Mouse (Mus musculus): ENCODE results near the gene Oser1. TPM values are rescaled to one million over a fixed set of nuclear protein-coding genes. Genes with fewer than 3 reads are reported as not detected.
A peak's percentile ranks its signal among the peaks of the same experiment; 100 is the strongest.

Oser1 gene
- total and polyA plus RNA-seq, 3 experiments = 43.8 to 53.9 TPM; not detected in 1

- peak overlapping the region in 1 of 2 experiments; percentile 80; a peak in 1 of 4 replicates for H3K4me3 ChIP-seq (ENCODE audit: control insufficient read depth in 1 of 2, insufficient read depth in 1 of 2, low read depth in 2 of 2, low read length in 2 of 2)
- no peaks in the 10 kb centered on the region for H3K9me3 ChIP-seq (replicated peaks; ENCODE audit: insufficient read depth, low read length)
- H3K36me3 ChIP-seq (ENCODE audit: control insufficient read depth in 1 of 2, insufficient read depth in 2 of 2, low read length in 2 of 2) = peaks cover 0 to 5% of the 10 kb centered on the region in 2 experiments; a peak in 1 of 4 replicates
- H3K27ac ChIP-seq (ENCODE audit: control insufficient read depth, low read depth, low read length) = no peak overlapping the region
- peaks cover 4% of the 10 kb centered on the region for H3K79me2 ChIP-seq (ENCODE audit: control insufficient read depth, insufficient read depth, low read length, poor library complexity)
- DNase-seq (ENCODE audit: low read depth, low spot score) = no peak
- peaks cover 0 to 7% of the 10 kb centered on the region in 2 experiments; a peak in 2 of 4 replicates for H3K4me1 ChIP-seq (ENCODE audit: control insufficient read depth in 1 of 2, insufficient read depth in 2 of 2, low read length in 2 of 2)
- H3K27me3 ChIP-seq (ENCODE audit: control insufficient read depth in 1 of 2, insufficient read depth in 2 of 2, low read length in 2 of 2) = peaks cover 0 to 2% of the 10 kb centered on the region in 2 experiments; a peak in 1 of 4 replicates
- H3K9ac ChIP-seq (ENCODE audit: control insufficient read depth, low read depth, low read length, poor library complexity, severe bottlenecking) = peak overlapping the region; percentile 83; the same call in 1 of the 2 replicates
- TF ChIP-seq EP300 (IDR thresholded peaks at IDR 0.05; ENCODE audit: low read depth in 1 of 2, low read length in 2 of 2) (no peak), UBTF (IDR thresholded peaks at IDR 0.05; ENCODE audit: borderline replicate concordance, insufficient read depth, low read depth, low read length) (no peak), ZKSCAN1 (IDR thresholded peaks at IDR 0.05; ENCODE audit: low read depth, low read length) (no peak), RCOR1 (IDR thresholded peaks at IDR 0.05; ENCODE audit: low read depth, low read length) (no peak), GABPA (IDR thresholded peaks at IDR 0.05; ENCODE audit: low read depth, low read length) (no peak), ETS1 (IDR thresholded peaks at IDR 0.05; ENCODE audit: low read depth, low read length) (no peak), MAX (IDR thresholded peaks at IDR 0.05; ENCODE audit: low read length) (no peak), ZNF384 (IDR thresholded peaks at IDR 0.05; ENCODE audit: low read depth, low read length) (no peak)
Measured at GRCm38 (mm10) chr2:163471136-163471535, 46.6 kb upstream of the Oser1 start.

- Histone ChIP-seq H3K36me3 (ENCODE audit: control insufficient read depth in 1 of 2, insufficient read depth in 2 of 2, low read length in 2 of 2) (peaks cover 0 to 5% of the 10 kb centered on the region in 2 experiments; a peak in 1 of 4 replicates), H3K9me3 (replicated peaks; ENCODE audit: insufficient read depth, low read length) (no peaks in the 10 kb centered on the region), H3K9ac (ENCODE audit: control insufficient read depth, low read depth, low read length, poor library complexity, severe bottlenecking) (no peak overlapping the region), H3K27me3 (ENCODE audit: control insufficient read depth in 1 of 2, insufficient read depth in 2 of 2, low read length in 2 of 2) (no peaks in the 10 kb centered on the region), H3K4me1 (ENCODE audit: control insufficient read depth in 1 of 2, insufficient read depth in 2 of 2, low read length in 2 of 2) (peaks cover 0 to 7% of the 10 kb centered on the region in 2 experiments; a peak in 2 of 4 replicates), H3K79me2 (ENCODE audit: control insufficient read depth, insufficient read depth, low read length, poor library complexity) (peaks cover 4% of the 10 kb centered on the region), H3K4me3 (ENCODE audit: control insufficient read depth in 1 of 2, insufficient read depth in 1 of 2, low read depth in 2 of 2, low read length in 2 of 2) (no peak overlapping the region), H3K27ac (ENCODE audit: control insufficient read depth, low read depth, low read length) (no peak overlapping the region)
- no peak for TF ChIP-seq MAFK (IDR thresholded peaks at IDR 0.05; ENCODE audit: borderline replicate concordance, low read depth, low read length)
- no peak for DNase-seq (ENCODE audit: low read depth, low spot score)
Measured at GRCm38 (mm10) chr2:163469711-163470110, 45.2 kb upstream of the Oser1 start.

GRCm38 (mm10) chr2:163468866-163469265, 44.4 kb upstream of the Oser1 start:
- DNase-seq (ENCODE audit: low read depth, low spot score) = no peak
- Histone ChIP-seq H3K4me3 (ENCODE audit: control insufficient read depth in 1 of 2, insufficient read depth in 1 of 2, low read depth in 2 of 2, low read length in 2 of 2) (no peak overlapping the region), H3K79me2 (ENCODE audit: control insufficient read depth, insufficient read depth, low read length, poor library complexity) (peaks cover 4% of the 10 kb centered on the region), H3K9ac (ENCODE audit: control insufficient read depth, low read depth, low read length, poor library complexity, severe bottlenecking) (no peak overlapping the region), H3K36me3 (ENCODE audit: control insufficient read depth in 1 of 2, insufficient read depth in 2 of 2, low read length in 2 of 2) (peaks cover 0 to 5% of the 10 kb centered on the region in 2 experiments; a peak in 1 of 4 replicates), H3K27ac (ENCODE audit: control insufficient read depth, low read depth, low read length) (no peak overlapping the region), H3K9me3 (replicated peaks; ENCODE audit: insufficient read depth, low read length) (no peaks in the 10 kb centered on the region), H3K27me3 (ENCODE audit: control insufficient read depth in 1 of 2, insufficient read depth in 2 of 2, low read length in 2 of 2) (no peaks in the 10 kb centered on the region), H3K4me1 (ENCODE audit: control insufficient read depth in 1 of 2, insufficient read depth in 2 of 2, low read length in 2 of 2) (peaks cover 0 to 7% of the 10 kb centered on the region in 2 experiments; a peak in 2 of 4 replicates)
- TF ChIP-seq E2F4 (IDR thresholded peaks at IDR 0.05; ENCODE audit: borderline replicate concordance, low read depth, low read length) = no peak
- TF ChIP-seq MEF2A (IDR thresholded peaks at IDR 0.05; ENCODE audit: extremely low read depth, insufficient replicate concordance, low read depth, low read length, poor library complexity, severe bottlenecking) = no peak
- TF ChIP-seq USF1 (IDR thresholded peaks at IDR 0.05; ENCODE audit: low read depth, low read length) = no peak
- TF ChIP-seq NRF1 (IDR thresholded peaks at IDR 0.05; ENCODE audit: insufficient read depth, low read depth, low read length, poor library complexity, severe bottlenecking) = no peak
- TF ChIP-seq POLR2AphosphoS5 (IDR thresholded peaks at IDR 0.05; ENCODE audit: borderline replicate concordance, low read depth, low read length) = no peak
- no peak for TF ChIP-seq MYC (IDR thresholded peaks at IDR 0.05; ENCODE audit: low read depth, low read length)
- TF ChIP-seq JUND (IDR thresholded peaks at IDR 0.05; ENCODE audit: low read depth, low read length) = no peak
- no peak for TF ChIP-seq BHLHE40 (IDR thresholded peaks at IDR 0.05; ENCODE audit: borderline replicate concordance, low read depth, low read length)
- no peak for TF ChIP-seq ZMIZ1 (IDR thresholded peaks at IDR 0.05; ENCODE audit: low read depth, low read length)

Measured in MEL (cell line).